Mouse (Mus musculus) CH12.LX (cell line): ENCODE measurements at regions not wholly inside any gene's neighbourhood (a gene's known extent, or its start where the extent isn't known, plus 50 kb on each side); places are given as distances from the start of the nearest gene placed in this dataset.

Source experiments
- DNase-seq: peaks from one replicate; pipeline ENCODE4 v3.0.0-alpha.2; 2013; ENCODE audit errors: extremely low read depth
- H3K27ac ChIP-seq: 2 replicates; pipeline ENCODE4 v1.5.1; 2012; ENCODE audit warnings: low read depth, mild to moderate bottlenecking, control low read depth, moderate library complexity; ENCODE audit not compliant: insufficient read depth
- H3K27me3 ChIP-seq: replicated peaks from 2 replicates; pipeline ENCODE3; 2012; ENCODE audit warnings: inconsistent platforms
- H3K36me3 ChIP-seq, 2 experiments: replicated peaks in 1 of 2; 2 replicates each; pipeline versions ENCODE3 to v1.6.1; 2012; ENCODE audit warnings: inconsistent platforms in 1 of 2, low read length in 1 of 2, mild to moderate bottlenecking in 1 of 2, mixed read lengths in 1 of 2, moderate library complexity in 1 of 2; ENCODE audit not compliant: control insufficient read depth in 1 of 2, insufficient read depth in 1 of 2
- H3K4me1 ChIP-seq, 2 experiments: 2 replicates each; pipeline ENCODE4 v1.6.1; 2012; ENCODE audit warnings: inconsistent platforms in 1 of 2, moderate library complexity in 1 of 2; ENCODE audit not compliant: insufficient read depth in 2 of 2, control insufficient read depth in 1 of 2
- H3K4me2 ChIP-seq: 2 replicates; pipeline ENCODE4 v1.6.1; 2012; ENCODE audit warnings: low read depth, mild to moderate bottlenecking, control low read depth; ENCODE audit not compliant: poor library complexity, insufficient read depth, severe bottlenecking
- H3K4me3 ChIP-seq, 3 experiments: fragments of 150-350 bp in 1 of 3; sonication (generic) in 1 of 3; replicated peaks in 1 of 3; 2 replicates each; pipeline versions ENCODE3 to v1.5.1; 2011 to 2012; ENCODE audit warnings: low read depth in 2 of 3, low read length in 2 of 3, mild to moderate bottlenecking in 2 of 3, moderate library complexity in 2 of 3, control low read depth in 1 of 3, improper control_type of control experiment in 1 of 3, inconsistent platforms in 1 of 3, mixed read lengths in 1 of 3; ENCODE audit not compliant: poor library complexity in 1 of 3
- H3K79me2 ChIP-seq: replicated peaks from 2 replicates; pipeline ENCODE4 v1.6.1; 2012; ENCODE audit warnings: mild to moderate bottlenecking, moderate library complexity; ENCODE audit not compliant: control insufficient read depth, poor library complexity, insufficient read depth, severe bottlenecking; ENCODE audit errors: extremely low read depth
- H3K9ac ChIP-seq: 2 replicates; pipeline ENCODE4 v1.6.1; 2012; ENCODE audit warnings: low read depth, mild to moderate bottlenecking, control low read depth, moderate library complexity; ENCODE audit not compliant: insufficient read depth
- H3K9me3 ChIP-seq: replicated peaks from 2 replicates; pipeline ENCODE3; 2012; ENCODE audit warnings: low read length, inconsistent platforms, mixed read lengths
- CHD2 ChIP-seq: IDR thresholded peaks from 2 replicates; pipeline ENCODE4 v1.6.1; 2011; ENCODE audit warnings: low read length, improper control_type of control experiment
- CTCF ChIP-seq, 2 experiments: IDR thresholded peaks in 1 of 2; conservative IDR thresholded peaks in 1 of 2; 2 replicates each; pipeline ENCODE4 v1.5.1; 2011 to 2012; ENCODE audit warnings: low read depth in 2 of 2, low read length in 2 of 2, improper control_type of control experiment in 1 of 2, inconsistent platforms in 1 of 2, mild to moderate bottlenecking in 1 of 2, moderate library complexity in 1 of 2
- E2F4 ChIP-seq: IDR thresholded peaks from 2 replicates; pipeline ENCODE4 v1.6.1; 2011; ENCODE audit warnings: low read depth, low read length, improper control_type of control experiment; ENCODE audit not compliant: insufficient replicate concordance
- ELF1 ChIP-seq: IDR thresholded peaks from 2 replicates; pipeline ENCODE4 v1.6.1; 2014; ENCODE audit warnings: low read depth, mild to moderate bottlenecking, inconsistent platforms, low read length, improper control_type of control experiment
- ETS1 ChIP-seq: conservative IDR thresholded peaks from 2 replicates; pipeline ENCODE4 v1.6.1; 2012; ENCODE audit warnings: low read depth, mild to moderate bottlenecking, inconsistent platforms, low read length, improper control_type of control experiment, moderate library complexity
- HCFC1 ChIP-seq: IDR thresholded peaks from 2 replicates; pipeline ENCODE4 v1.6.1; 2012; ENCODE audit warnings: low read depth, mild to moderate bottlenecking, inconsistent platforms, low read length, improper control_type of control experiment
- IRF4 ChIP-seq: IDR thresholded peaks from 2 replicates; pipeline ENCODE4 v1.6.1; 2014; ENCODE audit warnings: low read depth, mild to moderate bottlenecking, inconsistent platforms, low read length, improper control_type of control experiment
- JUN ChIP-seq: IDR thresholded peaks from 2 replicates; pipeline ENCODE4 v1.6.1; 2011; ENCODE audit warnings: low read depth, mild to moderate bottlenecking, low read length, improper control_type of control experiment, moderate library complexity; ENCODE audit not compliant: insufficient read depth
- JUND ChIP-seq: conservative IDR thresholded peaks from 2 replicates; pipeline ENCODE4 v1.6.1; 2011; ENCODE audit warnings: low read depth, low read length, improper control_type of control experiment
- KAT2A ChIP-seq: IDR thresholded peaks from 2 replicates; pipeline ENCODE4 v1.6.1; 2012; ENCODE audit warnings: low read length, improper control_type of control experiment, inconsistent platforms; ENCODE audit not compliant: insufficient replicate concordance
- MAX ChIP-seq: IDR thresholded peaks from 2 replicates; pipeline ENCODE4 v1.6.1; 2011; ENCODE audit warnings: low read length, improper control_type of control experiment
- MAZ ChIP-seq: IDR thresholded peaks from 2 replicates; pipeline ENCODE4 v1.6.1; 2012; ENCODE audit warnings: low read depth, mild to moderate bottlenecking, inconsistent platforms, low read length, improper control_type of control experiment, moderate library complexity
- MEF2A ChIP-seq: IDR thresholded peaks from 2 replicates; pipeline ENCODE4 v1.6.1; 2014; ENCODE audit warnings: low read depth, mild to moderate bottlenecking, inconsistent platforms, low read length, improper control_type of control experiment, borderline replicate concordance
- NELFE ChIP-seq: IDR thresholded peaks from 2 replicates; pipeline ENCODE4 v1.6.1; 2011; ENCODE audit warnings: low read depth, low read length, improper control_type of control experiment
- NRF1 ChIP-seq: IDR thresholded peaks from 2 replicates; pipeline ENCODE4 v1.6.1; 2014; ENCODE audit warnings: low read depth, mild to moderate bottlenecking, inconsistent platforms, low read length, improper control_type of control experiment, moderate library complexity
- PAX5 ChIP-seq: IDR thresholded peaks from 2 replicates; pipeline ENCODE4 v1.6.1; 2012; ENCODE audit warnings: low read length, inconsistent platforms, mixed read lengths
- TCF12 ChIP-seq: IDR thresholded peaks from 2 replicates; pipeline ENCODE4 v1.6.1; 2014; ENCODE audit warnings: low read depth, mild to moderate bottlenecking, inconsistent platforms, low read length, improper control_type of control experiment
- ZC3H11A ChIP-seq: IDR thresholded peaks from 2 replicates; pipeline ENCODE4 v1.6.1; 2012; ENCODE audit warnings: low read depth, mild to moderate bottlenecking, inconsistent platforms, low read length, improper control_type of control experiment
- ZNF384 ChIP-seq: IDR thresholded peaks from 2 replicates; pipeline ENCODE4 v1.6.1; 2012; ENCODE audit warnings: low read depth, low read length, improper control_type of control experiment, inconsistent platforms
- dilution Hi-C: fragments of 300-500 bp; cut with MboI; formaldehyde crosslinking; loops from 2 replicates; pipeline ENCODE4 v1.14.3; 2020; ENCODE audit warnings: low sequenced_read_pairs; ENCODE audit not compliant: extremely low pct_unique_long_range_greater_than_20kb, extremely low pct_ligation_motif_present
- in situ Hi-C: fragments of 300-500 bp; cut with MboI; formaldehyde crosslinking; loops from 3 replicates; pipeline ENCODE4 v1.14.3; 2019; ENCODE audit warnings: low sequenced_read_pairs, low pct_ligation_motif_present, low pct_unique_long_range_greater_than_20kb, mixed read lengths

- no peak overlapping the region for H3K27ac ChIP-seq
- H3K4me1 ChIP-seq: no peaks in the 10 kb centered on the region
- H3K9me3 ChIP-seq: peaks cover 54% of the 10 kb centered on the region
- H3K27me3 ChIP-seq: no peaks in the 10 kb centered on the region
- H3K4me3 ChIP-seq: no peak overlapping the region
- H3K79me2 ChIP-seq: no peaks in the 10 kb centered on the region
- no peak overlapping the region for H3K4me2 ChIP-seq
- in situ Hi-C loops (no loop called here), dilution Hi-C loops (no loop called here)
- no peak for DNase-seq
- no peak overlapping the region for H3K9ac ChIP-seq
- H3K36me3 ChIP-seq: no peaks in the 10 kb centered on the region
- TF ChIP-seq TCF12 (no peak), PAX5 (no peak), IRF4 (no peak), JUND (no peak), JUN (no peak), CTCF (conservative IDR thresholded peaks at IDR 0.05 in 1 of 2, IDR thresholded peaks at IDR 0.05 in 1 of 2; ENCODE audit: low read depth in 2 of 2, low read length in 2 of 2) (no peak), NELFE (no peak), ZC3H11A (no peak), MAZ (no peak), MAX (no peak), NRF1 (no peak), HCFC1 (no peak), ETS1 (no peak), E2F4 (no peak), MEF2A (no peak), ELF1 (no peak), KAT2A (no peak), CHD2 (no peak), ZNF384 (no peak)
Observed at GRCm38 (mm10) chr9:99954038-99954618, 78.2 kb upstream of the Sox14 start.
